Mouse (Mus musculus) kidney, embryonic 15.5 days (tissue): ENCODE data around the gene Megf8. TPM values are rescaled to one million over a fixed set of nuclear protein-coding genes. Genes with fewer than 3 reads are reported as not detected.

Experiments
- ATAC-seq: fragments of 200-750 bp; cut with Nextera tagmentation; replicated peaks from 2 replicates; pipeline ENCODE4 v1.8.0; 2017; ENCODE audit warnings: moderate TSS enrichment; ENCODE audit not compliant: low FRiP score
- H3K27ac ChIP-seq: fragments of 300-500 bp; sonication (generic); 2 replicates; pipeline ENCODE4 v1.5.1; 2015; ENCODE audit warnings: mild to moderate bottlenecking, inconsistent platforms
- H3K27me3 ChIP-seq: fragments of 300-500 bp; sonication (generic); 2 replicates; pipeline ENCODE4 v1.6.1; 2015; ENCODE audit warnings: inconsistent platforms
- H3K36me3 ChIP-seq: fragments of 300-500 bp; sonication (generic); 2 replicates; pipeline ENCODE4 v1.6.1; 2015; ENCODE audit warnings: inconsistent platforms
- H3K4me1 ChIP-seq: fragments of 300-500 bp; sonication (generic); 2 replicates; pipeline ENCODE4 v1.6.1; 2015; ENCODE audit warnings: inconsistent platforms
- H3K4me2 ChIP-seq: fragments of 300-500 bp; sonication (generic); 2 replicates; pipeline ENCODE4 v1.6.1; 2015; ENCODE audit warnings: moderate library complexity, mild to moderate bottlenecking, inconsistent platforms
- H3K4me3 ChIP-seq: fragments of 300-500 bp; sonication (generic); replicated peaks from 2 replicates; pipeline ENCODE4 v1.5.1; 2015; ENCODE audit warnings: mild to moderate bottlenecking, inconsistent platforms
- H3K9ac ChIP-seq: fragments of 300-500 bp; sonication (generic); 2 replicates; pipeline ENCODE4 v1.6.1; 2015; ENCODE audit warnings: mild to moderate bottlenecking, inconsistent platforms
- H3K9me3 ChIP-seq: fragments of 300-500 bp; sonication (generic); replicated peaks from 2 replicates; pipeline ENCODE4 v1.6.1; 2016; ENCODE audit warnings: inconsistent platforms
- whole genome bisulfite sequencing: fragments of 180-500 bp; shearing (Covaris S2); methylation state at CpG from one replicate; pipeline ENCODE4 v1.1.7; 2015; ENCODE audit warnings: mixed read lengths; 5-methylcytosine and 5-hydroxymethylcytosine counted together
- polyA plus RNA-seq: library from polyadenylated mRNA; unstranded; fragments of >200 nt; fragmentation: Nextera tagmentation; extraction: Ambion mirVana; gene quantifications from 2 replicates; pipeline ENCODE4 v1.2.1, GENCODE M21; 2015

Gene Megf8
- polyA plus RNA-seq, 1 experiment from 2014 or later, result 16.4 TPM

DNA sequence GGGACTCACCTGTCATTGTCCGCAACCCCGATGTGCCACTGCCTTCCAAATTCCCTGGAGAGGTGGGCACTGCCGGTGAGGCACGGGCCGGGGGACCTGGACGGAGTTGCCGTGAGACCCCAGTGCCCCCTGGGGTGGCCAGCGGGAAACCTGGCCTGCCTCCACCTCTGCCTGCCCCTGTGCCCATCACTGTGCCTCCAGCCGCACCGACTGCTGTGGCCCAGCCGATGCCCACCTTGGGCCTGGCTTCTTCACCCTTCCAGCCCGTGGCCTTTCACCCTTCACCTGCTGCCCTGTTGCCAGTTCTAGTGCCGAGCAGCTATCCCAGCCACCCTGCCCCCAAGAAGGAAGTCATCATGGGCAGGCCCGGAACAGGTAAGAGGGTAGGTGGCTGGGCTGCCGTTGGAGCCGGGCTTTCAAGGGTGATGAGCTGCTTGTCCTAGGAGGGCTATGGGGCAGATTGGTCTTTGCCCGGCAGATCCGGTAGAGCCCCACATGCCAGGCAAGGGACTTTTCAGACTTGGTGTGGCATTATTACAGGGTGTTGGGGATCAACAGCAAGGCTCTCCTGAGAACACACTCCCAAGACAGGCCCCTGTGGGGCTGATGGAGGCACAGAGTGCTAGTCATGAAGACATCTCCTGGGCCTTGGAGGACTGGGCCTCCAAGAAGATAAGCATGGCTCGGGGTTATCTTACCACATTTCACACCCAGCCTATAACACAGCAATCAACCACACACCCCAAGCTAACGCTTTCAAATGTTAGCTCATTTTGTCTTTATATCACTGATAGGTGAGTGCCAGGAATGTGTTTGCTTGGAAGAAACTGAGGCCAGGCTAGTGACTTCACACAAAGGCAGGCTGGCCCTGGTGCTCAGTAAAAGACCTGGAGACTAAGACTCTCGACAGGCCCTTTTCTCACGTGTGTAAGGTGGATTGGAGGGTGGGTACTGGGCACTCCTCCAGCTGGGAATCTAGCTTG lies 43.4 kb upstream of the Megf8 start:
- Histone ChIP-seq H3K27me3 (no peaks in the 10 kb centered on the region), H3K36me3 (peaks cover 31% of the 10 kb centered on the region), H3K9me3 (no peaks in the 10 kb centered on the region), H3K9ac (no peak overlapping the region), H3K4me2 (no peak overlapping the region), H3K4me3 (no peak overlapping the region), H3K27ac (no peak overlapping the region), H3K4me1 (peaks cover 78% of the 10 kb centered on the region)
- 87% methylated on average over 22 of the region's 22 CpGs for WGBS
- no peak for ATAC-seq

DNA sequence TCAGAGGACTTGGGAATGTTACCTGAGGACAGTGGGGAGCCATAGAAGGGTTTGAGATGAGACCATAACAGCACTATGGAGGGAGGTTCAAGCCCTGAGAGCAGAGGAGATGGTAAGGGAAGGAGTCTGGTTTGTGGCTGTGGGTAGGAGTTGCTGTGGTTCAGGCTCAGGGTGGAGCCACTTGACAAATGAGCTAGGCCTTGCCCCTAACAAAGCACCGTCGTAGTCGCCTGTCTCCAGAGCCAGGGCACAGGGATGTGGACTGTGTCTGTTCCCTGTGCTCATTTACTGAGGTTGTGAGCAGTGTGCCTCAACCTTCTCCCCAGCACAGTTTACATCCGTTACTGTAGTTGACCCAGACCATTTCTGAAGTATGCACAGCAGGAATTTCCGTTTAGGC lies 42.4 kb upstream of the Megf8 start:
- no peak for ATAC-seq

GRCm38 (mm10) chr7:25274996-25275395 lies 42.0 kb upstream of the Megf8 start:
- no peak for ATAC-seq
- Histone ChIP-seq H3K27me3 (no peaks in the 10 kb centered on the region), H3K36me3 (peaks cover 31% of the 10 kb centered on the region), H3K9me3 (no peaks in the 10 kb centered on the region), H3K4me2 (no peak overlapping the region), H3K4me1 (peaks cover 73% of the 10 kb centered on the region), H3K4me3 (no peak overlapping the region), H3K27ac (no peak overlapping the region), H3K9ac (no peak overlapping the region)
- WGBS, result 91% methylated on average over 3 of the region's 3 CpGs

More for the DNA sequence above, 42.4 kb upstream of the Megf8 start:
- H3K4me1 ChIP-seq, result peaks cover 73% of the 10 kb centered on the region
- H3K9me3 ChIP-seq, result no peaks in the 10 kb centered on the region
- H3K27ac ChIP-seq, result no peak overlapping the region
- no peak overlapping the region for H3K9ac ChIP-seq
- no peaks in the 10 kb centered on the region for H3K27me3 ChIP-seq
- H3K4me2 ChIP-seq, result no peak overlapping the region
- H3K4me3 ChIP-seq, result no peak overlapping the region
- peaks cover 31% of the 10 kb centered on the region for H3K36me3 ChIP-seq
- 40% methylated on average over 5 of the region's 5 CpGs for WGBS

GRCm38 (mm10) chr7:25275555-25276298 lies 41.2 kb upstream of the Megf8 start:
- Histone ChIP-seq H3K27me3 (no peaks in the 10 kb centered on the region), H3K27ac (peak overlapping the region; percentile 66; the same call in 1 of the 2 replicates), H3K4me3 (no peak overlapping the region), H3K9ac (no peak overlapping the region), H3K9me3 (no peaks in the 10 kb centered on the region), H3K36me3 (peaks cover 31% of the 10 kb centered on the region), H3K4me2 (no peak overlapping the region), H3K4me1 (peaks cover 73% of the 10 kb centered on the region)
- ATAC-seq, result no peak
- 47% methylated on average over 9 of the region's 9 CpGs for WGBS

DNA sequence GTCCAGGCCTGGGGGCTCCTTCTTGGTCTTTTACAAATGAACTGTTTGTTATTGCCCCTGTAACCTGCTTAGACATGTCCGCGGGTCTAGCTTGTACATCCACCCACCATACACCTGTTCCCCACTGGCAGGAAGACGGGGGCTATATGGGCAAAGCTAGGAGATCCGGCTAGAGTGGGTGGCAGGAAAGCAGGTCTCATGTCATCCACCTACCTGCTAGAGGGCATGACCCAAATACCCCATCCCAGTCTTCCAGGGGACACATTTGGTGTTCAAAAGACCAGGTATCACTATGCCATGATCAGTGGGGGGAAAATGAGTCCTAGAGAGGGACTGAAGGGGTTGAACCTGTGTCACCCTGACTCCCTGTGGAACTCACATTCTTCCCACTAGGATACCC lies 39.6 kb upstream of the Megf8 start:
- no peak for ATAC-seq
- Histone ChIP-seq H3K9ac (peak overlapping the region; percentile 53; the same call in 1 of the 2 replicates), H3K36me3 (peaks cover 14% of the 10 kb centered on the region), H3K9me3 (no peaks in the 10 kb centered on the region), H3K27ac (peak overlapping the region; percentile 100), H3K4me2 (peak overlapping the region; percentile 90), H3K4me1 (peaks cover 71% of the 10 kb centered on the region), H3K27me3 (no peaks in the 10 kb centered on the region), H3K4me3 (peak overlapping the region; percentile 72; the same call in 1 of the 2 replicates)
- 88% methylated on average over 4 of the region's 4 CpGs for whole genome bisulfite sequencing

DNA sequence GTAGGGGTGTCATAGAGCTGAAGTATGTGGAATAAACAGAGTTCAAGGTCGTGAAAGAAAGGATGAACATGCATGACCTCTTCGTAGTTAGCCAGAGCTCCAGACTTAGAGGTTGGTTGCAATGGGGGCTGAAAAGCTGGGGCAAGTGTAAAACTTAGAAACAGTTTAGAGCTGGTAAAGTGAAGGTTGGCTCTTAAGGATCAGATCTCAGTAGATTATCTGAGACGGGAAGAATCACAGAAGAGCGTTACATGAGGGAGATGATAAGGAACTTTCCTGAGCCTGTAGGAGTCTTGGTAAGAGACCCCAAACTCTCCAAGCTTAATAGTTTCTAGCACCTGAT lies 39.0 kb upstream of the Megf8 start:
- peak overlapping the region; percentile 100 for H3K27ac ChIP-seq
- H3K4me1 ChIP-seq, result peaks cover 75% of the 10 kb centered on the region
- H3K9me3 ChIP-seq, result no peaks in the 10 kb centered on the region
- ATAC-seq, result no peak
- peaks cover 9% of the 10 kb centered on the region; the same call in 1 of the 2 replicates for H3K36me3 ChIP-seq
- H3K4me2 ChIP-seq, result peak overlapping the region; percentile 90
- H3K4me3 ChIP-seq, result peak overlapping the region; percentile 72
- WGBS, result 12% methylated on average over 4 of the region's 4 CpGs
- no peaks in the 10 kb centered on the region for H3K27me3 ChIP-seq
- H3K9ac ChIP-seq, result peak overlapping the region; percentile 53

DNA sequence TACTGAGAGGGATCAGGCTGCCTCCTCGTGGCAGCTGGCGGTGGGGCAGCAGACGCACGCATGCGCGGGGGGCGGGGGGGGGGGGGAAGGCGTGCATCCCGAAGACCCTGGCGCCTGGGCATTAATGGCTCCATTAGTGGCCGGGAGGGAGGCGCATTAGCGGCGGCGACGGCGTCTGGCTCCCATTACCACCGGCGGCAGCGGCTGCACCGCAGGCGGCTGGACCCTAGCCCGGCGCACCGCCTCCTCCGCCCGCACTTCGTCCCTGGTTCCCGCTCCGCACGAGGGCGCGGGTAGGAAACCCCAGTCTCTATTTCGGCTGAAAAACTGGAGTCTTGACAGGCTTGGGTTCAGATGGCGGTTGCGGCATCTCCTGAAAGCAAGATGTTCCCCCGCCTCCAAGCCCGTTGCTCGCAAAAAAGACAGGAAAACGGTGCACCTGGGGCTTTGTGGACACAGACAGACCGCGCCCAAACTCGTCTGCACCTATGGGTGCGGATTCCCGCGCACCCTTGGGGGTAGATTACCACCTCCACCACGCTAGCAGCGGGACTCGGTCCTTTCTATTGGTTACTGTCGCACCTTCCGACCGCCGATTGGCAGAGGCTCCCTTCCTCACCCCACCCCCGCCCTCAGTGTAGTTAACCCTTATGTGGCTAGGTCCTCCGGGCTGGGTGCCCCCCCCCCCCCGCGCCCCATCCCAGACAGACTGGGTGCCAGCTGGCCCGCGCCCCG lies 38.5 kb upstream of the Megf8 start:
- Histone ChIP-seq H3K9me3 (no peaks in the 10 kb centered on the region), H3K4me2 (peak overlapping the region; percentile 90), H3K4me3 (peak overlapping the region; percentile 72), H3K9ac (peak overlapping the region; percentile 53), H3K36me3 (peaks cover 3% of the 10 kb centered on the region; the same call in 1 of the 2 replicates), H3K27ac (peak overlapping the region; percentile 100), H3K27me3 (no peaks in the 10 kb centered on the region), H3K4me1 (peaks cover 80% of the 10 kb centered on the region)
- peak; percentile 63 for ATAC-seq
- 0% methylated on average over 52 of the region's 60 CpGs for WGBS

DNA sequence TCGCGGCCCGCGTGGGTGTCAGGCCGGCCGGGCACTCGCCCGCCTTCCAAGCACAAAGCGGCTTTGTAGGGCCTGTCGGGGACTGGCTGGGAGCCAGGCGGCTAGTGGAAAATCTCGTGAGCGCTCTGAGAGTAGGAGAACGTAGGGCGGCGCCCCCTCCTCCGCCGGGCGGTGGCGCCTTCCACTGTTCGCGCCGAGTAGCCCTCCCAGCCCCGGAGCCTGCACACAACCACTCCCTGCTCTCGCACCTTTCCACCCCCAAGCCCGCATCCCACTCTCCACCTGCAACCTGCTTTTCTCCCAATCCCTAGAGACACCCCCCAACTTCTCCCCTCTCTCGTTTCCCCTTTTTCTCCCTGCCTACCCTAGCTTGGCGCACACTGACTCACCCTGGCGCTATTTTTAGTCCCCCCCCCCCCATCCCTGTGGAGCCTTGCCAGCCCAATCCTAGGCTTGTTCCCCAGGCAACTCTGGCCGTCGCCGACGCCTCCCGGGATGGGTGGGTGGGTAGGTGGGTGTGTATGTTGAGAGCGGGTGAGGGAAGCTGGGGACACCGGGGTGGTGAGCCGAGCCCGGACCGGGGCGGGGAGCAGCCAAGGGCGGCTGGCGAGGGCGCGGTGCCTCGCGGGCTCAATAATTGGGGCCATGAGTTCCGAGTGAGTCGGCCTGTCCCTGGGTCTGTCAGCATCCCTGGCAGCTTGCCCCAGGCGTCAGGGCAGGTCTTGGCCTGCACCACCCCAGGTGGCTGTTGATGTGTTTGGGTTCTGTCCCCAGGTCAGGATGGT lies 37.7 kb upstream of the Megf8 start:
- H3K27me3 ChIP-seq, result no peaks in the 10 kb centered on the region
- peak overlapping the region; percentile 72 for H3K4me3 ChIP-seq
- H3K4me1 ChIP-seq, result peaks cover 80% of the 10 kb centered on the region
- WGBS, result under 1% methylated on average over 46 of the region's 49 CpGs
- H3K27ac ChIP-seq, result peak overlapping the region; percentile 100
- no peaks in the 10 kb centered on the region for H3K9me3 ChIP-seq
- peak; percentile 54 for ATAC-seq
- peak overlapping the region; percentile 53 for H3K9ac ChIP-seq
- H3K36me3 ChIP-seq, result no peaks in the 10 kb centered on the region
- peak overlapping the region; percentile 90 for H3K4me2 ChIP-seq

DNA sequence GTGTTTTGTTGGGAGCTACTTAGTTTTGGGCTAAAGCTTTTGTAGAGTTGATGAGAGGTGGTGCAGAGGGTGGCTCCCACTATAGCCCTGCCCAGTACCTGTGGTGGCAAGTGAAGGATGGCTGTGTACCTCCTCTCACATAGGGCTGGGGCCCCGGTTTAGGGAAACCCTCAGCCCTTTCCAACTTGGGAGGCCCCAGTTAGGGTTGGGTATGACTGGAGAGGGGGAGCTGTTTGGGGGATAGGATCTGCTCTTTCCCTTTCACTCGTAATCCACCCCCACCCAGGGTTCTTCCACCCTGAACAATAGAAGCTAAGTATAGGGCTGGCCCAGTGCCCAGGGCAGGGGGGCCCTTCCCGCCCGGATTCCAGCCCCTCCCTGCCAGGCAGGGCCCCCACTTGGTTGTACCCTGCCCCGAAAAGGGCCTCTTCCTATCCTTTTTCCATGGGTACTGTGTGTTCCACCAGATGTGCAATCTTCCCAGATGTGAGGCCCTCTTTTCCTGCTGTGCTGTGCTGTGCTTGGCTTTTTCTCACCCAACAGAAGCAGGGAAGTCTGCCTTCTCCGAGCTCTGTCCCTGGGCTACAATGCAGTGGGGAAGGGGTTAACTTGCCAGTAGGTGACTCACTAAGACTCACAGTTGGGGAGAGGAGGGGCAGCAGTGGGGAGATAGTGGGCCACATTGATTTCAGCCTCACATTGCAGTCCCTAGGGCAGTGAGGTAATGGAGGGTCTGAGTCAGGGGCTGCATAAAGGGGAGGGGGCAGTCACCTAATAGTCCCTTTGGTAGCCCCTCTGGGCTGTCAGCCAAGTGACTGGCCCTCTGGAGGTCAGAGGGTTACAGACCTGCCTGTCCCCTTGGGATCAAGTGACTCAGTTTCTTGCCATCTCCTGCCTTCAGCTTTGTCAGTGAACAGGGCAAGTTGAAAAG lies 36.8 kb upstream of the Megf8 start:
- no peaks in the 10 kb centered on the region for H3K27me3 ChIP-seq

DNA sequence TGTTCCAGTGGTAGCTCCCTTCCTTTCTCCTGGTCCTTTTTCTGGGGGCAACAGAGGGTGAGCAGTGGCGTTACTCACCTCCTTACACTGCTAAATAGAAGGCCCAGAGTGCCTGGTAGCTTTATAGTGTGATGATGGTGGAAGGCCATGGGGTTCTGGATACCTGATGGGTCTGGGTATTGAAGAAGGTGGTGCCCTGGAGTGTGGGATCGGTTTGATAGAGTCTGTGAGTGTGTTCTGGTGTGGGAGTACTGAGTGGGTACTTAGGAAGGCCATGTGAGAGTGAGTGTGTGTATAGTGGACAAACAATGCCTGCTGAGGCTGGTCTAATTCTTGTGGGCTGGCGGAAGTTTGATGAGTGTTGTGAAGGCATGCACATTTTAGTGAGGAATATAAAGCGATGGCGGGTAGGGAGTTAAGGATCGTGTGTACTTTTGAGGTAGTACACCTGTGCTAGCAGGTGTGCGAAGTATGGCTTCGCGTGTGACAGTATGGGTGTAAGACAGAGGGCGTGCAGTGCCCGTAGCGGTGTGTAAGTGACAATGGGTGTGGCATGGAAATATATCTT lies 35.7 kb upstream of the Megf8 start:
- Histone ChIP-seq H3K4me2 (peak overlapping the region; percentile 90), H3K4me1 (peaks cover 69% of the 10 kb centered on the region), H3K4me3 (peak overlapping the region; percentile 83), H3K27ac (peak overlapping the region; percentile 100), H3K9me3 (no peaks in the 10 kb centered on the region), H3K27me3 (no peaks in the 10 kb centered on the region), H3K36me3 (peaks cover 16% of the 10 kb centered on the region), H3K9ac (peak overlapping the region; percentile 53; the same call in 1 of the 2 replicates)
- WGBS, result 15% methylated on average over 12 of the region's 12 CpGs
- ATAC-seq, result no peak

More for the DNA sequence above, 36.8 kb upstream of the Megf8 start:
- Histone ChIP-seq H3K9ac (peak overlapping the region; percentile 53), H3K4me2 (peak overlapping the region; percentile 90), H3K27ac (peak overlapping the region; percentile 100), H3K4me1 (peaks cover 80% of the 10 kb centered on the region), H3K9me3 (no peaks in the 10 kb centered on the region), H3K4me3 (peak overlapping the region; percentile 72), H3K36me3 (peaks cover 5% of the 10 kb centered on the region)
- ATAC-seq, result no peak
- WGBS, result under 1% methylated on average over 6 of the region's 6 CpGs
